Mouse (Mus musculus) thymus, adult 2 months (tissue): ENCODE measurements at regions not wholly inside any gene's neighbourhood (a gene's known extent, or its start where the extent isn't known, plus 50 kb on each side); places are given as distances from the start of the nearest gene placed in this dataset.

Source experiments
- CTCF ChIP-seq: fragments of 200-500 bp; IDR thresholded peaks from 2 replicates; pipeline ENCODE4 v1.5.1; 2012; ENCODE audit warnings: mild to moderate bottlenecking, control low read depth, low read length, moderate library complexity, borderline replicate concordance; ENCODE audit not compliant: control insufficient read depth, poor library complexity, insufficient read depth; ENCODE audit errors: extremely low read depth
- POLR2A ChIP-seq: fragments of 200-500 bp; IDR thresholded peaks from 2 replicates; pipeline ENCODE4 v1.6.1; 2012; ENCODE audit warnings: mild to moderate bottlenecking, low read length, control low read depth, moderate library complexity; ENCODE audit not compliant: control insufficient read depth, poor library complexity, insufficient read depth; ENCODE audit errors: extremely low read depth

- TF ChIP-seq CTCF (no peak), POLR2A (no peak)
These were observed 113.2 kb upstream of the 1810046K07Rik start for GRCm38 (mm10) chr9:51441773-51442381.
